Mouse (Mus musculus): ENCODE measurements around the gene Ripk1.
A peak's percentile ranks its signal among the peaks of the same experiment; 100 is the strongest.

Gene Ripk1

GRCm38 (mm10) chr13:34002058-34003006, at the start of gene Ripk1, which contains the start of gene Serpinb6a:
Gene Ripk1 (plus strand): TSS chr13:34002363.
Gene Serpinb6a (minus strand): TSS chr13:34002794.
- peak; percentile 89 for DNase-seq

GRCm38 (mm10) chr13:33952947-33953346, 49.2 kb upstream of the Ripk1 start:
- no peak for DNase-seq

GRCm38 (mm10) chr13:33956571-33957421, 45.4 kb upstream of the Ripk1 start:
- DNase-seq: no peak

- DNase-seq: no peak
These were observed 42.4 kb upstream of the Ripk1 start for GRCm38 (mm10) chr13:33959771-33960170.

GRCm38 (mm10) chr13:33964206-33965046, 37.7 kb upstream of the Ripk1 start, which contains the start of gene Nqo2:
Gene Nqo2 (plus strand): TSS chr13:33964687.
- peak; percentile 56 for DNase-seq

- no peak for DNase-seq
These were observed 36.8 kb upstream of the Ripk1 start for GRCm38 (mm10) chr13:33965056-33966024.

- DNase-seq: no peak
These were observed 36.1 kb upstream of the Ripk1 start for GRCm38 (mm10) chr13:33966025-33966412.

- DNase-seq: no peak
These were observed 35.6 kb upstream of the Ripk1 start for GRCm38 (mm10) chr13:33966574-33966973.

- no peak for DNase-seq
These were observed 12.5 kb upstream of the Ripk1 start for GRCm38 (mm10) chr13:33989625-33990024.

- peak; percentile 46 for DNase-seq
These were observed 7.0 kb upstream of the Ripk1 start for GRCm38 (mm10) chr13:33995197-33995596.

- no peak for DNase-seq
These were observed 895 bp downstream of the Ripk1 start for GRCm38 (mm10) chr13:34003058-34003457.

GRCm38 (mm10) chr13:34007234-34007633, 5.1 kb downstream of the Ripk1 start:
- DNase-seq: no peak

GRCm38 (mm10) chr13:34016927-34017569, 14.9 kb downstream of the Ripk1 start:
- no peak for DNase-seq

- no peak for DNase-seq
These were observed 16.4 kb downstream of the Ripk1 start for GRCm38 (mm10) chr13:34018521-34018920.

- no peak for DNase-seq
These were observed 19.8 kb downstream of the Ripk1 start for GRCm38 (mm10) chr13:34021998-34022397.

GRCm38 (mm10) chr13:34032041-34032440, 29.9 kb downstream of the Ripk1 start:
- DNase-seq: no peak

GRCm38 (mm10) chr13:34035424-34035823, 33.3 kb downstream of the Ripk1 start:
- no peak for DNase-seq

- no peak for DNase-seq
These were observed 34.6 kb downstream of the Ripk1 start for GRCm38 (mm10) chr13:34036726-34037125.

- DNase-seq: peak; percentile 92
These were observed 35.3 kb downstream of the Ripk1 start, which contains the start of gene Bphl for GRCm38 (mm10) chr13:34037172-34038055. Gene Bphl (plus strand): TSS chr13:34037597.

- DNase-seq: no peak
These were observed 35.9 kb downstream of the Ripk1 start for GRCm38 (mm10) chr13:34038056-34038432.
